Mouse (Mus musculus): ENCODE measurements at regions not wholly inside any gene's neighbourhood (a gene's known extent, or its start where the extent isn't known, plus 50 kb on each side); places are given as distances from the start of the nearest gene placed in this dataset.
"Not testable (repeated sequence)": the region's sequence is repeated elsewhere in the genome, so short reads cannot be mapped to it uniquely, and the experiment has no call there.

- no peak for DNase-seq (ENCODE audit: low spot score in 2 of 2)
Observed at GRCm38 (mm10) chr12:106308291-106308955, 298.4 kb downstream of the Vrk1 start.

GRCm38 (mm10) chr12:106308956-106309610, 299.1 kb downstream of the Vrk1 start:
- DNase-seq (ENCODE audit: low spot score in 2 of 2): no peak

GRCm38 (mm10) chr12:106310171-106310570, 300.1 kb downstream of the Vrk1 start:
- DNase-seq (ENCODE audit: low spot score in 2 of 2): no peak

- DNase-seq (ENCODE audit: low spot score in 2 of 2): no peak
Observed at GRCm38 (mm10) chr12:106310585-106311319, 300.7 kb downstream of the Vrk1 start.

- DNase-seq (ENCODE audit: low spot score in 2 of 2): no peak
Observed at GRCm38 (mm10) chr12:106311320-106311825, 301.3 kb downstream of the Vrk1 start.

- DNase-seq (ENCODE audit: low spot score in 2 of 2): no peak
Observed at GRCm38 (mm10) chr12:106311831-106312600, 302.0 kb downstream of the Vrk1 start.

- DNase-seq (ENCODE audit: low spot score in 2 of 2): no peak
Observed at GRCm38 (mm10) chr12:106317738-106318137, 307.7 kb downstream of the Vrk1 start.

GRCm38 (mm10) chr12:106321511-106321910, 311.5 kb downstream of the Vrk1 start:
- no peak for DNase-seq (ENCODE audit: low spot score in 2 of 2)

GRCm38 (mm10) chr12:106326611-106327010, 316.6 kb downstream of the Vrk1 start:
- DNase-seq (ENCODE audit: low spot score in 2 of 2): no peak

GRCm38 (mm10) chr12:106327351-106327750, 317.3 kb downstream of the Vrk1 start:
- DNase-seq (ENCODE audit: low spot score in 2 of 2): no peak

GRCm38 (mm10) chr12:106357867-106358266, 347.8 kb downstream of the Vrk1 start:
- no peak for DNase-seq (ENCODE audit: low spot score in 2 of 2)

- not testable (repeated sequence) for DNase-seq (ENCODE audit: low spot score in 2 of 2)
Observed at GRCm38 (mm10) chr12:106361646-106362045, 351.6 kb downstream of the Vrk1 start.

GRCm38 (mm10) chr12:106374840-106375375, 364.9 kb downstream of the Vrk1 start:
- no peak for DNase-seq (ENCODE audit: low spot score in 2 of 2)

GRCm38 (mm10) chr12:106375886-106376285, 365.9 kb downstream of the Vrk1 start:
- DNase-seq (ENCODE audit: low spot score in 2 of 2): no peak

- no peak for DNase-seq (ENCODE audit: low spot score in 2 of 2)
Observed at GRCm38 (mm10) chr12:106376783-106377182, 366.8 kb downstream of the Vrk1 start.

- no peak for DNase-seq (ENCODE audit: low spot score in 2 of 2)
Observed at GRCm38 (mm10) chr12:106377281-106377680, 367.3 kb downstream of the Vrk1 start.

- DNase-seq (ENCODE audit: low spot score in 2 of 2): no peak
Observed at GRCm38 (mm10) chr12:106377761-106378160, 367.7 kb downstream of the Vrk1 start.

GRCm38 (mm10) chr12:106378303-106379075, 368.5 kb downstream of the Vrk1 start:
- no peak for DNase-seq (ENCODE audit: low spot score in 2 of 2)

- no peak for DNase-seq (ENCODE audit: low spot score in 2 of 2)
Observed at GRCm38 (mm10) chr12:106379151-106379594, 369.1 kb downstream of the Vrk1 start.

GRCm38 (mm10) chr12:106379779-106380178, 369.8 kb downstream of the Vrk1 start:
- no peak for DNase-seq (ENCODE audit: low spot score in 2 of 2)

- DNase-seq (ENCODE audit: low spot score in 2 of 2): no peak
Observed at GRCm38 (mm10) chr12:106381821-106382220, 371.8 kb downstream of the Vrk1 start.

Data from frontal cortex, postnatal 10 days (tissue).